Mouse (Mus musculus) lung, postnatal 25 days (tissue): ENCODE data around the gene Ncoa3.
A peak's percentile ranks its signal among the peaks of the same experiment; 100 is the strongest.

Experiments
- DNase-seq: peaks from one replicate; pipeline ENCODE4 v3.0.0; 2022; ENCODE audit warnings: low spot score

Ncoa3 gene

GRCm38 (mm10) chr2:166079961-166080885 is 87.8 kb downstream of the Ncoa3 start:
- no peak for DNase-seq

GRCm38 (mm10) chr2:166080967-166081750 is 88.7 kb downstream of the Ncoa3 start:
- no peak for DNase-seq

GRCm38 (mm10) chr2:166082193-166082592 is 89.8 kb downstream of the Ncoa3 start:
- DNase-seq = peak; percentile 74

DNA sequence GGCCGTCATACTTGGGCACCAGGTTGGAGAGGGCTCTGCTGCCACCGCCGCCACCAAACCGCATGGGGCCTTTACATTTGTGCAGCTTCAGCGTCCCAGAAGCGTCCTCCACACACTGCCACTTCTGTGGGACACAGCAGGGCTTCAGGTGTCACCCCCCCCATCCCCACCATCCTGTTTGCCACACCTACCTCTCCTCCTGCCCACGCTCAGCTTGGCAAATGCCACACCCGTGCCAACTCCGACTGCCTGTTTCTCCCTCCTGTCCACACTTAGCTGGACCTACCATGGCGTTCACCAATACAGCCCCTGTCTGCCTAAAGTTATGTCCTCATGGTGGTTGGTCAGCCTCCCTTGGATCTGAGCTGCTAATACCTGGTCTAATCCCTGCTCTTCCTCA is 90.2 kb downstream of the Ncoa3 start:
- no peak for DNase-seq

- peak; percentile 53 for DNase-seq
Measured at GRCm38 (mm10) chr2:166083542-166084031, 91.2 kb downstream of the Ncoa3 start.

DNA sequence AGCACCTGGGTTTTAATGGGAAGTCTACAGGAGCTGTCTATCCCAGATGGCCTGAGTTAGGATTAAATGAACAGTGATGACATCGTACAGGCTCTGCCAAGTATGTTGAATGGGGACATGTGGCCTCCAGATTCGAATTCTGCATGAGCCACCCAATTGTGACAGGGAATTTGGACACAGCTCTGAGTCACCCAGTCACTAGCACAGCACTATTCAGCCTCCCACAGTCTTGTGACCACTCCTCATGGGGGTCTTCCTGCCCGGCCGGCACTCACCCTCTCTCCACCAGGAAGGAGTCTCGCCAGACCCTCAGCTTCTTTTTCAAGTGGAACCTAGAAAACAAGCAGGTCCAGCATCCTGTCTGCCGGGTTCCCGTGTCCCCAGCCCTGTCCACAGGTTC is 91.7 kb downstream of the Ncoa3 start:
- DNase-seq = no peak

DNA sequence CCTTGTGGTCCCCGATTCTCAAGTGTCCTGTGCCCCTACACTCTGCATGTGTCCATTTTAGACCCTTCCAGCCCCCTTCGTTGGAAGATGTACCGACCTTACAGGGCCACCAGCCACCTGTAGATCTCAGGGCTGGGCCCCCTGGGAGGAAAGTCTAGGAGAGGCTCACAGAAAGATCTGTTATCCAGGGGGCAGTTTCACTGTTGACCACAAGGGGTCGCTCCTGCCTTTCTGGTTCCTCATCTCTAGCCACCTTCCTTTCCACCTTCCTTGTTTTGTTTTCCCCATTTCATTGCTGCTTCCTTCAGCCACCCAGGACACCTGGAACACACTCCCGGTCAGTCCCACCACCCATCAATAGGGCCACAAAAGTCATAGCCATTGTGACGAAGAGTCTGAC is 92.5 kb downstream of the Ncoa3 start:
- peak; percentile 48 for DNase-seq

GRCm38 (mm10) chr2:166085780-166086179 is 93.3 kb downstream of the Ncoa3 start:
- no peak for DNase-seq

DNA sequence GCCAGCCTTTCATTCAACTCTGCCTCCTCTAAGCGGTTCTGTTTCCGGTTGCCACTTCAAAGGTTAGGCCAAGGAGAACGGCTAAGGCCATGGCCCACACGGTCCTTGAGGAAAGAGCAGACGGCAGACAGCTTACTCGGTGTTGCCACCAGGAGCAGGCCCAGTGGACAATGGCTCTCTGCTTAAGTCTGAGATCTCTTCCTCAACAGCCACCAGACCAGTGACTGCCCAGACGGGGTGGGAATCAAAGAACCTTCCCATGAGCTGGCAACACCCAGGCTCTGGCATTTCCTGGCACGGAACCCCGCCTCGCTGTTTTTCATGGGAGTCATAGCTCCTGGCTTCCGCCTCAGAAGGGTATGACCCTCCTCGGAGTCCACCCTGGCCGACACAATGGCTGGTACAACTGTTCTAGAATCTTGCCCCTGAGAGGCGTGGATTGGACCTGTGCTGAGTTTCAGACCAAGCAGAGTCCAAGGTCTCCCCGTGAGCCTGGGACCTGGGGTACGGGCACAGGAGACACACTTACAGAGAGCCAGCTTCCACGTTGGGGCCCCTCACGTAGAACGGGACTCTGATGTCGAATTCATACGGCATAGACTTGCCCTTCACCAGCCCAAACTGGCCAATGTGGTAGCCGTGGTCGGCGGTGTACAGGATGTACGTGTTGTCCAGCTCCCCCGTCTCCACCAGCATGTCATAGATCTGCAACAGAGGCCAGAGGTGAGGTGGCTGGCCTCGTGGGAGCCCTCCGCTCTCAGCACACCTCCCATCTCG is 94.2 kb downstream of the Ncoa3 start:
- DNase-seq = no peak

DNA sequence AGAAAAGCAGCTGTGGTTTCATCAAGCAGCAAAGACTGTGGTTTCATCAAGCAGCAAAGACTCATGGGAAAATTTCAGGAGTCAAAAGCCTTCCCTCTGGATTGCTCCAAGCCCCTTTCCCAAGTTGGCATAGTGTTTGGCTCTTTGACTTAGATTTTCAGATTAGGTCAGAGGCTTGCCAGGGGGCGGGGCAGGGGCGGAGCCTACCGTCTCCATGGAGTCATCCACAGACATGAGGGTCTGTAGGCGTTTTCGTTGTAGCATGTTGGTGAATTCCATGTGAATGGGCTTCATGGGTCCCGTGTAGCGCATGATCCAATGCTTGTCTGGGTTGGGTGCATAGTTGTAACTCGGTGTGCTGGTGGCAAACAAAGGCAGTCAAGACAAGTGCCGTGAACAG is 96.6 kb downstream of the Ncoa3 start:
- DNase-seq = no peak

DNA sequence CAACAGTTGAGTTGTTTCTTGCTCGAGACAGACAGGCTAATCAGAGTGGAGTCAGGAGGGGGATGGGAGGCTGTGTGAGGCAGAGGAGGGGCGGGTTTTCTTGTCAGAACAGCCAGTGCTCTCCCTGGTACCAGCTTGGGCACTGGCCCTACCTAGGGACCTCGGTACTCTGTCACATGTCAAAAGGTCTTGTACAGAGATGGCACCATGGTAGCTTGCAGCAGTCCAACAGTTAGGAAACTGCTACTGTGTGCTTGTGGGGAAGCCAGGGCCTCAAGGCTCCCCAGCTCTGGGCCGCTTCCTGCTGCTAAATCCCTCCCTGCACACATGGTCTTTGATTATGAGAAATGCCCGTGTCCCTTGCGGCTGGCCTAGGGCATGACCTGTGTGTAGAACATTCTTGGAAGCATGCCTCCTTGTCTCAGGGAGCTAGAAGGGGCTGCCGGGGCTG is 97.7 kb downstream of the Ncoa3 start:
- no peak for DNase-seq

DNA sequence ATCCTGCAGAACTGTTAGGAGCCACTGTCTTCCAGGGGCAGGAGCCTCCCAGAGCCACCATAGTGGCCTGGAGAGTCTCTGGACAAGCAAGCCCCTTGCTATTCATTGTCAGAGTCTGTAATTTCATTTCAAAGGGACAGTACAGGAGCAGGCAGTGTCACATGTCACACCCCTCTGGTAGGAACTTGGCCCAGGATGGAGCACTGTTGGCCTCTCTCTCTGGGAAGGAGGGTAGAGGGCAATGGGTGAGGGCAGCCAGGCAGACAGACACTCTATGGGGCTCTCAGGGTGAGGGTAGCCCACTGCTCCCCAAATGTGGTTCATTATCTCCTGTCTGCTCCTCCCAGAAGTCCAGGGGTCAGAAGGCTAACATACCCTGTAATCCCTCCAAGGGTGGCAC is 99.2 kb downstream of the Ncoa3 start:
- no peak for DNase-seq

DNA sequence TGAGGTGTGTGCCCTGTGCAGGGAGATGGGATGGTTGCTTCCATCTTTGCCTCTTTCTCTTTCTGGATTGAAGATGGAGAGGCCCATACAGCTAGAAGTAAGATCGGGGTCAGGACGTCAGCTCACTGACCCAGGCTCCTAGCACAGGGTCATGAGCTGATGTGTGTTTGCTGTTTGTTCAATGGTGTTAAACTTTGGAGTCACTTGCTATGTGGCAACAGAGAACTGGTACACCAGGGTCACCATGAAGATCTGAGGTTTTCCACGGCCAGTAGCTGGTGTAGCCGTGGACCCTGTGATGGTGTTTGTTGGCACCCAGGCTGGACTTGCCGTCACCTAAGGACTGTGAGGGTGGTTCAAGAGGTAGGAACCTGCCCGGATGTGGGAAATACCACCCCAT is 100.0 kb downstream of the Ncoa3 start:
- DNase-seq = no peak

DNA sequence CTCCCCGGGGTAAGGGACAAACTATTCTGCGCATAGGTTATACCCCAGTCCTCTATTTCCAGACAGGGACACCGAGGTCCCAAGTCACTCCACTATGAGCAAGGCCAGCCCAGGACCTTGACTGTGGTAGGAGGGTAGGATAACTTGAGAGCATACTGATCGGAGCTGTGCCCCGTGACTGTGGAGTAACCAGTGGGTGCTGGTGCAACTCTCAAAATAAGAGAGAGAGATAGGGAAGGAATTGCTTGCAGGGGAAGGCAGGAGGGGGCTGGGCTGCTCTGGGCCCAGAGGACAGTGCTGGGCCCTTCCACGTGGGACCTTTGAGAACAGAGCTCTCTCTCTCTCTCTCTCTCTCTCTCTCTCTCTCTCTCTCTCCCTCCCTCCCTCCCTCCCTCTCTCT is 103.9 kb downstream of the Ncoa3 start:
- no peak for DNase-seq

GRCm38 (mm10) chr2:166096834-166097233 is 104.4 kb downstream of the Ncoa3 start:
- DNase-seq = no peak

DNA sequence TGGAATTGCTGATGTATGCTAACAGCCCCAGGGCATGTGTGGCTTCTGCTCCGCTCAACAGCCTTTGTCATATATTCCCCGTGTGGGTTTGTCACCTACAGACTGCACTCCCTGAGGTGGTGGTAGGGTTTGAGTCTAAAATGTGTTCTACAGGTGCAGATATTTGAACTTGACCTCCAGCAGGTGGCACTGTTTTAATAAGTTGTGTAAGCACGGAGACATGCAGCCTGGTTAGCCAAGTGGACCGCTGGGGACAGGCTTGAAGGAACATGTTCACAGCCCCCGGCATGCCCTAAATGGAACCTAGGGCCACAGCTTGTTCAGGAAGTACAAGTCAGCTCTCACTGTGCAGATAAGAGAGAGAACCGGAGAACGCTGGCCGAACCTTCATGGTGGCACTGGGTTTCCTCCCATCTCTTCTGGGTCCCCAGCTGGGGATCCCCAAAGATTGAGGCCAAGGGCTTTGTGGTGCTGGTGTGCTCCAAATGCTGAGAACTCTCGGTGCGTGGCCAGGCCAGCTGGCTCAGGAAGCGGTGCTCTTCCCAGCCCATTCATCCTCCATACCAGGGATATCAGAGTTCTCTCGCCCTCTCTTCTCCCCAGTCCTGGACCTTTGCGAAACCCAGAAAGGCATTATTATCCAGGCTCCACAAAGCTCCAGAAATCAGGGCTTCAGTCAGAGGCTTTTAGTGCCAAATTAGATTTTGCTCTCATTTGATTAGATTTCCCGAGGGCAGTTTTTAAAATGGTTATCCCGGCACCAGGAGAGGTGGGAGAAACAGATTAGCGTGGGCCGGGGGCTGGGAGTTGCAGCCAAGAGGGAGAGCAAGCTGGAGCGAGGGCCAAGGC is 105.2 kb downstream of the Ncoa3 start:
- DNase-seq = peak; percentile 50

DNA sequence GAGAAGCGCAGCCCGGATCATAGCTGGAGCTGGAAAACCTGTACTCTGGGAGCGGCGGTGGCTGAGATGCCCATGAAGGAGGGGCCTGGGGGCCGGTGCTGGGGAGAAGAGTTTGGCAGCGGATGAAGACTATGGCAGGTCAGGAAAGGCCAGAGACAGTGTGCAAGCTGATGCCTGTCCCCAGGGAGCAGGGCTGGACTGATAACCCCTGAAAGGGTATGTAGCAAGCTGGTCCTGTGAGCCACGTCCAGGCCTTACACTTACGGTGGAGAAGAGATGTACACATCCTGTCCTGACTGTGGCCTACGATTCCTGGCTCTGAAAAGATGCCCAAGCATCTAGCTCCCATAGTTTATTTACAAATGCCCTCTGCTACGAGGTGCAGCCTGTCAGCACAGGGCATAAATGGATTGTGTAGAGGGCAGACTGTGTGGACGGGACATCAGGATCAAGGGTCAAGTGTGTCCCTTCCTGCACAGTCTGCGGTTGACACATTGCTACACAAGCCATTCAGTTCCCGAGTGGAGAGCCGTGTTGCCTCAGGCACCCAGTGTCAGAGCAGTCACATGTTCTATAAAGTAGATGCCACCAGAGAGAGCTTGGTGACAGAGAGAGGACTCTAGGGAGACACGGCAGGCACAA is 106.0 kb downstream of the Ncoa3 start:
- no peak for DNase-seq

DNA sequence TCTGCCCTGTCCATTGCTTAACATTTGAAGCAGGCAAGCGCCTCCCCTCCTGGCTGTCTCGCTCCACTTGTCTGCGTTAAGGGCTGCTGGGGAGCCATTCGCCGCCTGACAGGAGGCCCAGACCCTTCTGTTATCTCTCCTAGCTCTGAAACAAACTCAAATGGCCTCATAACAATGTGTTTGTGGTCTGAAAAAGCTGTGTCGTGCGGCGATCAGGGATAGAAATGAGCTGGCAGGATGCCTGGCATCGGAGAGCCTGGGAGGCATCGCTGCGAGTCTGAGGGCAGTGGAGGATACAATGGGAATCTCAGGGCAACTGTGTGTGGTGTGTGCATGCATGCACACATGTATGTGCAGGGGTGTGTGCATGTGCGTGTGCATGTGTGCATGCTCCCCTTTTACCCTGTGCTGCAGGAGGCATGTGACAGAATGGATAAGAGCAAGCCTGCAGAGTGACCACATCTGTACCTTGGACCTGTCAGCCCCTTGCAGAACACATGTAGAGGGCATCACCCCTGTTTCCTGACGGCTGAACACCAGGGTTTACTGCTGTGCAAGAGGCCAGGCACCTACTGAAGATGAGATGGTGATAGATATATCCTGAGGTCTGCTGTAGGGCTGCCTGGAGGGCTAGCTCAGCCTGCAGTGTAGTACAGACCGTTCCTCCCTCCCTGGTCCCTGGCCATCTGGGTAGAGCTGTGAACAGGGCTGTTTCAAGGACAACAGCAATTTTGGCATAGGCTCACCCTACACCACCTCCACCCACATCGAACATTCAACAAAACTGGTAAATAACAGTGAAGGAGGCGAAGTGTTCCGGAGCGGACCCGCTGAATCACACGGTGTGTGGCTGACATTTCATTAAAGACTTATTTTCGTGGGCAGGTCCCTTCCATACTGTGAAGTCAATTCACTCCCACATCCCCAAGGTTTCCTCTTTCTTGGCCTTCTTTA is 108.2 kb downstream of the Ncoa3 start:
- DNase-seq = no peak

GRCm38 (mm10) chr2:166102893-166103292 is 110.5 kb downstream of the Ncoa3 start:
- DNase-seq = no peak

DNA sequence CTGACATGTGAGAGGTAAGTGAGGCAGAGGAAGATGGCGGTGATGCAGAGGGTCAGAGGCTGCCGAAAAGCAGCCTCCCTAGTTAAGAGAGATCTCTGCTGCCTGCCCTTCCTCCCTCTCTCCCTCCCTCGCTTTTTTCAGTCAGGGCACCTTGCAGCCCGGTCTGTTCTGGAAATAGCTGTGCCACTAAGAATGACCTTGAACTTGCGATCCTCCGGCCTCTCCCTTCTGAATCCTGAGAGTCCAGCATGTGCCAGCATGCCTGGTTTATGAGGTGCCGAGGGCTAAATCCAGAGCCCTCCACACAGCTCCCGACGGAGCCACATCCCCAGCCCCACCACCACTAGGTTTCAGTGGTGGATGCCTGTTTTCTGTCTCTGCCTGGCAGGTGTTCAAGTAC is 113.5 kb downstream of the Ncoa3 start:
- DNase-seq = no peak
